Mouse (Mus musculus) intestine, postnatal 0 days (tissue): Measurements from ENCODE around the gene Tcf12. TPM values are rescaled to one million over a fixed set of nuclear protein-coding genes. Genes with fewer than 3 reads are reported as not detected.

Experiments
- ATAC-seq: fragments of 200-750 bp; cut with Nextera tagmentation; 2 replicates; pipeline ENCODE4 v1.8.0; 2017; ENCODE audit warnings: mild to moderate bottlenecking, moderate TSS enrichment, moderate library complexity
- H3K27ac ChIP-seq: fragments of 300-500 bp; sonication (generic); 2 replicates; pipeline ENCODE4 v1.5.1; 2014; ENCODE audit warnings: mild to moderate bottlenecking, low read depth, low read length, moderate library complexity
- H3K27me3 ChIP-seq: fragments of 300-500 bp; sonication (generic); replicated peaks from 2 replicates; pipeline ENCODE4 v1.6.1; 2014; ENCODE audit warnings: low read length, mixed read lengths; ENCODE audit not compliant: control insufficient read depth, insufficient read depth
- H3K36me3 ChIP-seq: fragments of 300-500 bp; sonication (generic); 2 replicates; pipeline ENCODE4 v1.6.1; 2014; ENCODE audit warnings: mild to moderate bottlenecking, moderate library complexity; ENCODE audit not compliant: control insufficient read depth, insufficient read depth
- H3K4me1 ChIP-seq: fragments of 300-500 bp; sonication (generic); replicated peaks from 2 replicates; pipeline ENCODE4 v1.6.1; 2014; ENCODE audit warnings: antibody characterized with exemption, low read length, mixed read lengths; ENCODE audit not compliant: control insufficient read depth, insufficient read depth
- H3K4me2 ChIP-seq: fragments of 300-500 bp; sonication (generic); replicated peaks from 2 replicates; pipeline ENCODE4 v1.6.1; 2014; ENCODE audit warnings: low read depth, mild to moderate bottlenecking, moderate library complexity
- H3K4me3 ChIP-seq: fragments of 300-500 bp; sonication (generic); 2 replicates; pipeline ENCODE4 v1.5.1; 2014; ENCODE audit warnings: low read depth, low read length
- H3K9ac ChIP-seq: fragments of 300-500 bp; sonication (generic); 2 replicates; pipeline ENCODE4 v1.6.1; 2014; ENCODE audit warnings: mild to moderate bottlenecking, low read depth, low read length
- H3K9me3 ChIP-seq: fragments of 300-500 bp; sonication (generic); 2 replicates; pipeline ENCODE4 v1.6.1; 2016; ENCODE audit warnings: mixed run types; ENCODE audit not compliant: control insufficient read depth
- CTCF ChIP-seq: sonication (generic); IDR thresholded peaks from 2 replicates; pipeline ENCODE4 v1.5.1; 2016; ENCODE audit warnings: low read depth, mild to moderate bottlenecking, control low read depth, antibody characterized with exemption, moderate library complexity
- WGBS: fragments of 180-500 bp; shearing (Covaris S2); extraction: QIAGEN DNeasy Blood & Tissue Kit; methylation state at CpG from one replicate; pipeline ENCODE4 v1.1.7; 2014; 5-methylcytosine and 5-hydroxymethylcytosine counted together
- polyA plus RNA-seq: library from polyadenylated mRNA; unstranded; fragments of >200 nt; fragmentation: Nextera tagmentation; extraction: Ambion mirVana; gene quantifications from 2 replicates; pipeline ENCODE4 v1.2.1, GENCODE M21; 2015

The Tcf12 gene
- polyA plus RNA-seq, 1 experiment from 2014 or later = 19.1 TPM

GRCm38 (mm10) chr9:71836366-71836765, 275.3 kb downstream of the Tcf12 start:
- Histone ChIP-seq H3K27me3 (no peaks in the 10 kb centered on the region), H3K36me3 (peaks cover 7% of the 10 kb centered on the region; the same call in 1 of the 2 replicates), H3K27ac (no peak overlapping the region), H3K4me1 (peaks cover 10% of the 10 kb centered on the region), H3K9ac (no peak overlapping the region), H3K9me3 (no peaks in the 10 kb centered on the region), H3K4me3 (no peak overlapping the region), H3K4me2 (no peak overlapping the region)
- no peak for TF ChIP-seq CTCF
- ATAC-seq = no peak; the same call in 1 of the 2 replicates
- WGBS = 96% methylated on average over 1 of the region's 1 CpGs

- WGBS = 34% methylated on average over 2 of the region's 2 CpGs
- no peak for ATAC-seq
- H3K4me3 ChIP-seq = no peak overlapping the region
- H3K36me3 ChIP-seq = no peaks in the 10 kb centered on the region
- no peak overlapping the region for H3K4me2 ChIP-seq
- no peak overlapping the region for H3K9ac ChIP-seq
- H3K4me1 ChIP-seq = peaks cover 10% of the 10 kb centered on the region
- H3K27ac ChIP-seq = no peak overlapping the region
- no peaks in the 10 kb centered on the region for H3K9me3 ChIP-seq
- H3K27me3 ChIP-seq = no peaks in the 10 kb centered on the region
- no peak for TF ChIP-seq CTCF
Measured at GRCm38 (mm10) chr9:71835203-71835815, 276.4 kb downstream of the Tcf12 start.

GRCm38 (mm10) chr9:71834707-71835106, 277.0 kb downstream of the Tcf12 start:
- ATAC-seq = no peak
- Histone ChIP-seq H3K27me3 (no peaks in the 10 kb centered on the region), H3K9me3 (no peaks in the 10 kb centered on the region), H3K4me3 (no peak overlapping the region), H3K4me1 (peaks cover 10% of the 10 kb centered on the region), H3K36me3 (no peaks in the 10 kb centered on the region), H3K27ac (no peak overlapping the region), H3K4me2 (no peak overlapping the region), H3K9ac (no peak overlapping the region)
- TF ChIP-seq CTCF = no peak
- 63% methylated on average over 4 of the region's 4 CpGs for WGBS

GRCm38 (mm10) chr9:71831756-71832699, 279.6 kb downstream of the Tcf12 start:
- ATAC-seq = no peak; the same call in 1 of the 2 replicates
- no peaks in the 10 kb centered on the region for H3K27me3 ChIP-seq
- no peak overlapping the region for H3K4me3 ChIP-seq
- WGBS = 41% methylated on average over 26 of the region's 26 CpGs
- H3K36me3 ChIP-seq = no peaks in the 10 kb centered on the region
- H3K9me3 ChIP-seq = no peaks in the 10 kb centered on the region
- TF ChIP-seq CTCF = peak; percentile 98
- H3K4me1 ChIP-seq = peaks cover 7% of the 10 kb centered on the region
- H3K27ac ChIP-seq = no peak overlapping the region
- H3K9ac ChIP-seq = no peak overlapping the region
- peak overlapping the region; percentile 27 for H3K4me2 ChIP-seq

GRCm38 (mm10) chr9:71830994-71831393, 280.7 kb downstream of the Tcf12 start:
- H3K4me2 ChIP-seq = no peak overlapping the region
- H3K27me3 ChIP-seq = no peaks in the 10 kb centered on the region
- no peaks in the 10 kb centered on the region for H3K36me3 ChIP-seq
- ATAC-seq = no peak
- TF ChIP-seq CTCF = no peak
- no peak overlapping the region for H3K9ac ChIP-seq
- no peak overlapping the region for H3K4me3 ChIP-seq
- no peak overlapping the region for H3K27ac ChIP-seq
- H3K4me1 ChIP-seq = 0 out of 2 replicates have a peak, but pooled peaks cover under 1% of the 10 kb centered on the region
- no peaks in the 10 kb centered on the region for H3K9me3 ChIP-seq
- 87% methylated on average over 4 of the region's 4 CpGs for WGBS

- no peaks in the 10 kb centered on the region for H3K4me1 ChIP-seq
- no peaks in the 10 kb centered on the region for H3K27me3 ChIP-seq
- no peak overlapping the region for H3K9ac ChIP-seq
- ATAC-seq = no peak
- no peak overlapping the region for H3K4me2 ChIP-seq
- WGBS = 79% methylated on average over 5 of the region's 5 CpGs
- no peak overlapping the region for H3K27ac ChIP-seq
- H3K36me3 ChIP-seq = no peaks in the 10 kb centered on the region
- no peak overlapping the region for H3K4me3 ChIP-seq
- TF ChIP-seq CTCF = no peak
- no peaks in the 10 kb centered on the region for H3K9me3 ChIP-seq
Measured at GRCm38 (mm10) chr9:71830365-71830764, 281.3 kb downstream of the Tcf12 start.
